Mouse (Mus musculus): Measurements from ENCODE around the gene Olfr1463. TPM values are rescaled to one million over a fixed set of nuclear protein-coding genes. Genes with fewer than 3 reads are reported as not detected.

The Olfr1463 gene
- polyA plus RNA-seq (2015; fragmentation: Nextera tagmentation; extraction: Ambion mirVana): not detected in 2 replicates

GRCm38 (mm10) chr19:13231028-13231427, at the start of gene Olfr1463:
TSS of gene Olfr1463 (plus strand) at chr19:13231328.

GRCm38 (mm10) chr19:13185434-13185833, 45.7 kb upstream of the Olfr1463 start, which contains the start of gene Olfr1462:
TSS of gene Olfr1462 (plus strand) at chr19:13185734.

Other genes starting within 250 kb of the Olfr1463 start
- not detected in 2 replicates for gene Olfr1451, start 236.3 kb upstream of the Olfr1463 start, polyA plus RNA-seq (2015; fragmentation: Nextera tagmentation; extraction: Ambion mirVana)
- gene Olfr1453, start 203.0 kb upstream of the Olfr1463 start, polyA plus RNA-seq (2015; fragmentation: Nextera tagmentation; extraction: Ambion mirVana): not detected in 2 replicates
- not detected in 2 replicates for gene Olfr1454, start 170.7 kb upstream of the Olfr1463 start, polyA plus RNA-seq (2015; fragmentation: Nextera tagmentation; extraction: Ambion mirVana)
- not detected in 2 replicates for gene Olfr1457, start 133.4 kb upstream of the Olfr1463 start, polyA plus RNA-seq (2015; fragmentation: Nextera tagmentation; extraction: Ambion mirVana)
- gene Olfr1458, start 124.6 kb upstream of the Olfr1463 start, polyA plus RNA-seq (2015; fragmentation: Nextera tagmentation; extraction: Ambion mirVana): not detected in 2 replicates
- gene Olfr1459, start 81.8 kb upstream of the Olfr1463 start, polyA plus RNA-seq (2015; fragmentation: Nextera tagmentation; extraction: Ambion mirVana): not detected in 2 replicates
- not detected in 2 replicates for gene Olfr1461, start 68.3 kb upstream of the Olfr1463 start, polyA plus RNA-seq (2015; fragmentation: Nextera tagmentation; extraction: Ambion mirVana)
- gene Olfr1462, start 45.6 kb upstream of the Olfr1463 start, polyA plus RNA-seq (2015; fragmentation: Nextera tagmentation; extraction: Ambion mirVana): not detected in 2 replicates
- not detected in 2 replicates for gene Olfr1465, start 84.2 kb downstream of the Olfr1463 start, polyA plus RNA-seq (2015; fragmentation: Nextera tagmentation; extraction: Ambion mirVana)
- gene Olfr1466, start 107.5 kb downstream of the Olfr1463 start, polyA plus RNA-seq (2015; fragmentation: Nextera tagmentation; extraction: Ambion mirVana): not detected in 2 replicates
- not detected in 2 replicates for gene Olfr1467, start 130.9 kb downstream of the Olfr1463 start, polyA plus RNA-seq (2015; fragmentation: Nextera tagmentation; extraction: Ambion mirVana)
- not detected in 2 replicates for gene Olfr1469, start 176.5 kb downstream of the Olfr1463 start, polyA plus RNA-seq (2015; fragmentation: Nextera tagmentation; extraction: Ambion mirVana)
- not detected in 2 replicates for gene Olfr1471, start 212.1 kb downstream of the Olfr1463 start, polyA plus RNA-seq (2015; fragmentation: Nextera tagmentation; extraction: Ambion mirVana)
- not detected in 2 replicates for gene Olfr1472, start 224.8 kb downstream of the Olfr1463 start, polyA plus RNA-seq (2015; fragmentation: Nextera tagmentation; extraction: Ambion mirVana)
- not detected in 2 replicates for gene Olfr1474, start 238.2 kb downstream of the Olfr1463 start, polyA plus RNA-seq (2015; fragmentation: Nextera tagmentation; extraction: Ambion mirVana)
- not detected in 2 replicates for gene Olfr1475, start 248.9 kb downstream of the Olfr1463 start, polyA plus RNA-seq (2015; fragmentation: Nextera tagmentation; extraction: Ambion mirVana)

Data from urinary bladder, postnatal 0 days (tissue).